Mouse (Mus musculus) lung, postnatal 0 days (tissue): ENCODE measurements around the gene Atp5j2.

Experiments
- CTCF ChIP-seq: IDR thresholded peaks from 2 replicates; pipeline ENCODE4 v1.5.1; 2016; ENCODE audit warnings: antibody characterized with exemption, mild to moderate bottlenecking
- EP300 ChIP-seq: IDR thresholded peaks from 2 replicates; pipeline ENCODE4 v1.6.1; 2016; ENCODE audit warnings: antibody characterized with exemption, mild to moderate bottlenecking, control low read depth

DNA sequence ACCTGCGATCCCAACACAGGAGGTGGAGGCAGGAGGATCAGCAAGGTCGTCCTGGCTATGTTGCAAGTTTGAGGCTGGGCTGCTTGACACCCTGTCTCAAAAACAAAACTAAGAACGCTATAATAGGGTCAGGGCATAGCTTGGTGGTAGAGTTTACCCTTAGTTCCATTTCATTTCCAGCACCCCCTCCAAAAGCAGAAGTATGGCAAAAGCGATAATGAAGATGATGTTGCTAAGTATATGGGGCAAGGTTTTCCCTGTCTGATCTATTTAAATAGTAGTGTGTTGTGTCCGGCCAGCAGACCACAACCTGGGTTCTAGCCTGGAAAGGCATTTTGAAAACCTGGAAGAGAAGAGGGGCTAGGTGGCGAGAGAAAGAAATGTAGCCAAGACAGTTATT, 16.1 kb upstream of the Atp5j2 start:
- TF ChIP-seq EP300: no peak
- TF ChIP-seq CTCF: no peak
